Mouse (Mus musculus) lung, postnatal 25 days (tissue): Measurements from ENCODE around the gene Nupl2.

Source experiments
- DNase-seq: peaks from one replicate; pipeline ENCODE4 v3.0.0; 2022; ENCODE audit warnings: low spot score

Gene Nupl2

DNA sequence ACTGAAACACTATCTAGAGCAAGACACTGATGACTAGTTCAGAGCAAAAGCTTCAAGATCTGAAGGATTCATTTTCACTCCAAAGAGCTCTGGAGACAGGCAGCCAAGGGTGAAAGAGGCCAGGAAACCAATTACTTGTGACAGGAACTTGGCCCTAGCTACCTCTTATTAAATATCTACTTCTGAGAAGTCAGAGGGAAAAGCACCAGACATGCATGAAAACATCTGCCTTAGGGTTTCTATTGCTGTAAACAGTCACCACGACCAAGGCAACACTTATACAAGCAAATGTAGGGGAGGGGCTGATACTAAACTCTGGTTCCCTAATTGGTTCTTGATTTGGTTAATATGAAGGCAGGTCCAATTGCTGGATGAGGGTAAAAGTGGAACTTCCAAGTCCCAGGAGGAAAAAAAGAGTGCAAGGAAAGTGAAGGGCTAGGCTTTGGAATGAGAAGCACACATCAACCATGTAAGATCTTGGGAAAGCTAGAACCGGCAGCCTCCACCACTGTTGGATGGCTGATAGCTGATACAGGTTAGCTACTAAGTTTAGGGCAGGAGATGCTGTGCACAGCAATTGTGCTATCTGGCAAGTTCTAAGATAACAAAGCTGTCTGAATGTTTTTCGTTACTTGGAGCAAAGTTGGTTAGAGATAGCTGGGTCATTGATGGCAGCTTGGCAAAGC is 49.2 kb downstream of the Nupl2 start:
- DNase-seq = peak; percentile 7

DNA sequence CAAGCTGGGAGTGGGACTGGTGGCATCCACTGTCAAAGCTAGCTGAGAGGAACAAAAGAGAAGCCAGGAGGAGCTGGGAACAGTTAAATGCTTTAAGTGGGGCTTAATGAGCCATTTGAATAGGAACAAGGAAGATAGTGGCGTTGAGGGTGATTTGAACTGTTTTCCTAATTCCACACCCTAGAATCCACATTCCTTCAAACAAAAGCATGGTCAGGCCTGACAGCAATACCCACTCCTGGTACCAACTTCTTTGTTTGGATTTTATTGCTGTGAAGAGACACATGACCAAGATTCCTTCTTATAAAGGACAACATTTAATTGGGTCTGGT is 49.8 kb downstream of the Nupl2 start:
- no peak for DNase-seq

DNA sequence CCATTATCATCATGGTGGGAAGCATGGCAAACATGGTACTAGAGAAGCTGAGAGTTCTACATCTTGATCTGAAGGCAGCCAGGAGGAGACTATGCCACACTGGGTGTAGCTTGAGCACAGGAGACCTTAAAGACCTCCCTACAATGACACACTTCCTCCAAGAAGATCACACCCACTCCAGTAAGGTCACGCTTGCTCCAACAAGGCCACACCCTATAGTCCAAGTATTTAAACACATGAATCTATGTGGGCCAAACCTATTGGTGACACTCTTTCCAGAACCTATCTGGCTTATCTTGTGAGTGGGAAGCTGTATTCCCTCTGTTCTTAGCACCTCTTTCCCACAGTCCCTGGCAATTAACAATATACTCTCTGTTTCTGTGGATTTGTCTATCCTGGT is 50.1 kb downstream of the Nupl2 start:
- DNase-seq = no peak
